Mouse (Mus musculus) lung, postnatal 0 days (tissue): ENCODE measurements around the gene Smg6.

ENCODE experiments used
- CTCF ChIP-seq: IDR thresholded peaks from 2 replicates; pipeline ENCODE4 v1.5.1; 2016; ENCODE audit warnings: antibody characterized with exemption, mild to moderate bottlenecking
- EP300 ChIP-seq: IDR thresholded peaks from 2 replicates; pipeline ENCODE4 v1.6.1; 2016; ENCODE audit warnings: antibody characterized with exemption, mild to moderate bottlenecking, control low read depth

- TF ChIP-seq EP300 (no peak), CTCF (peak; percentile 53)
Observed at GRCm38 (mm10) chr11:74895980-74896900, 29.4 kb upstream of the Smg6 start.
